Mouse (Mus musculus) adrenal gland, adult 8-10 months (tissue): ENCODE data around the gene Irf9. TPM values are rescaled to one million over a fixed set of nuclear protein-coding genes. Genes with fewer than 3 reads are reported as not detected.
A peak's percentile ranks its signal among the peaks of the same experiment; 100 is the strongest.

Source experiments
- DNase-seq: peaks from one replicate; pipeline ENCODE4 v3.0.0; 2022
- total RNA-seq, 4 experiments: library from RNA; stranded (reverse); gene quantifications; 2 replicates each; pipeline ENCODE4 v1.2.4; 2022

Irf9 gene
- 10 to 100 TPM; 20.2 to 28.5 (median 27.6) TPM for total RNA-seq

DNA sequence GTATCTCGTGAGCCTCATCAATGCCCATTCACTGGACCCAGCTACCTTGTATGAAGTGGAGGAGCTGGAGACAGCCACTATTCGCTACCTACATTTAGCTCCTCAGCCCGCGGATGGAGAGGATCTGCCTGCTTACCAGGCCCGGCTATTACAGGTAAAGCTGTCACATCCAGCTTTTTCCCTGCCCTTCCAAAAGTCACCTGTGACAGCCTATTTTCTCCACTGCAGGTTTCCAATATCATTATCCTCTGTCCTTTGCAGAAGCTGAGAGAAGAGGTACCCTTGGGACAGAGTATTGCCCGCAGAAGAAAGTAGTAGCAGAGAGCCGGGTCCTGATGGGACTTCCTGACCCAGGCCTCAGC lies at the start of gene Irf9:
Irf9 (plus strand) TSS at position 301 of the 362 bp plus-strand sequence.
- no peak for DNase-seq

DNA sequence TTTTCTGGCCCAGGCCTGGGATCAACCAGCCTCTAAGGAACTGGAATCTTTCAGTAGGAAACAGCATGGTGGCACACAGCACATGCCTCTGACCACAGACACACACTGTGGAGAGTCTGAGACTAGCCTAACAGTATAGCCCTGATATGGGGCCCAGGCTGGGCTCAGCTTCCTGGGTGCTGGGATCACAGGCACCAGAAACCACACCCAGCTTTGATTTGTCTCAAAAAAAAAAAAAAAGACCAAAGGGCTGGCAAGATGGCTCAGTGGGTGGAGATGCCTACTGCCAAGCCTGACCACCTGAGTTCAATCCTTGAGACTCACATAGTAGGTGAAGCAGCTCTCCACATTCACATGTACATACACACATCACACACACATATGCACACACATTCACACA lies 48.7 kb upstream of the Irf9 start:
- DNase-seq = no peak

GRCm38 (mm10) chr14:55555788-55556187 lies 47.6 kb upstream of the Irf9 start:
- no peak for DNase-seq

GRCm38 (mm10) chr14:55557003-55557402 lies 46.4 kb upstream of the Irf9 start:
- DNase-seq = peak; percentile 66

DNA sequence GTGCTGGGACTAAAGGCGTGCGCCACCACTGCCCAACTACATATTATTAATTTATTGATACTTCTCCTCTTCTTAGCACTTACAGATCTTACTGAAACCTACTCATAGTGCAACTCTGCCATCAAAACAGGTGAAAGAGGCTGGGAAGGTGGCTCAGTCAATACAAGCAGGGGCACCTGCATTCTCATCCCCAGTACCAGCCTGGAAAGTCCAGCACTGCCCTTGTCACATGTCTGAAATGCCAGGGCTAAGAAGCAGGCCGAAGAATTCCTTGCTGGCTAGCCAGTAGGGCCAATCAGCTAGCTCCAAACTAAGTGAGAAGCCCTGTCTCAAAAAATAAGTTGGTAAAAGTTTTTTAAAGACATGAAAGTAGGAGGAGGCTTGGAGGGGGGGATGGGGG lies 45.8 kb upstream of the Irf9 start:
- DNase-seq = no peak

- no peak for DNase-seq
These were observed 44.5 kb upstream of the Irf9 start for GRCm38 (mm10) chr14:55558740-55559448.

GRCm38 (mm10) chr14:55559799-55560201 lies 43.6 kb upstream of the Irf9 start, which contains the start of gene Dcaf11:
Dcaf11 (plus strand) TSS chr14:55560006.
- DNase-seq = peak; percentile 93

GRCm38 (mm10) chr14:55560202-55561073 lies 42.9 kb upstream of the Irf9 start, which contains the start of gene A730061H03Rik:
A730061H03Rik (minus strand) TSS chr14:55560406.
- peak; percentile 99 for DNase-seq

DNA sequence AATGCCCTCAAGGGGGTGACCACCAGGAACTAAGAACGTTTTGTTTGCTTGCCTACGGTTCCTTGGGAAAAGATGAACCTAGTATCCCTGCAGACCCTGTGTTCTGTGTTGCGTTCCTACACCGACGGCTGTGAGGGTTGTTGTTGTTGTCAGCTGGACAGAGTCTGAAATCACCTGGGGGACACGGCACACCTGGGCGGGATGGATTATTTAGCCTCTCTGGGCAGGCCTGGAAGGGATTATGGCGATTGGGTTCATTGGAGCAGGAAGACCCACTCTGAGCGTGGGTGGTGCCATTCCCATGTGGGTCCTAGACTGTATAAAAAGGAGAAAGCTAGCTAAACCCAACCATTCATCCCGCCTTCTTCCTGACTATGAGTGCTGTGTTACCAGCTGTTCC lies 41.5 kb upstream of the Irf9 start:
- DNase-seq = no peak

GRCm38 (mm10) chr14:55563249-55563648 lies 40.1 kb upstream of the Irf9 start:
- no peak for DNase-seq

DNA sequence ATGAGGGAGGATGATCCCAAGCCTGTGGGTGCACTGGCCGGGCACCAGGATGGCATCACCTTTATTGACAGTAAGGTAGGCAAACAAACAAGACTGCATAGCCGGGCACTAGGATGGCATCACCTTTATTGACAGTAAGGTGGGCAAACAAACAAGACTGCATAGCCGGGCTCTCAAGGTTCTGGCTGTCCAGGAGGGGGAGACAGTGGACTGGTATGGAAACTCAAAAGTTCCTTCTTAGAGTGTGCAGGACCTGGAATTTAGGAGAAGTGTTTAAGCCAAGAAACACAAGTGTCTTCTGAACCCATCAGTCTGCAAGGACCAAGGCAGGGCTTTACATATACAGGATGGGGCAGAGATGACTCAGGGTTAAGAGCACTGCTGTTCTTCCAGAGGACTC lies 37.6 kb upstream of the Irf9 start:
- DNase-seq = no peak

- DNase-seq = no peak
These were observed 35.9 kb upstream of the Irf9 start for GRCm38 (mm10) chr14:55567496-55567895.

DNA sequence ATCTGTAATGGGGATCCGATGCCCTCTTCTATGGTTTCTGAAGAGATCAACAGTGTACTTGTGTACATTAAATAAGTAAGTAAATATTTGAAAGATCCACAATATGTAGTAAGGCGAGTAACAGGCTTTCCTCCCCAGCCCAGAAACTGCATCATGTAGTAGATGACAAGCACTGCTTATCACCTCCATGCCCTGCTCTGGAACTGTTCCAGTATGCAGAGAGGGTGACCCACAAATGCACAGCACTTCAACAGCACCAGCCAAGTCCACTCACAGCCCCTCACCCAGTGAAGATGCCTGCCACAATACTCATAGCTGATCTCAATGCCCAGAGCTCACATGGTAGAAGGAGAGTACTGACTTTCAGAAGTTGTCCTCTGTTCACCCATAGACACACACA lies 32.8 kb upstream of the Irf9 start:
- no peak for DNase-seq

GRCm38 (mm10) chr14:55571760-55572159 lies 31.6 kb upstream of the Irf9 start:
- DNase-seq = no peak

DNA sequence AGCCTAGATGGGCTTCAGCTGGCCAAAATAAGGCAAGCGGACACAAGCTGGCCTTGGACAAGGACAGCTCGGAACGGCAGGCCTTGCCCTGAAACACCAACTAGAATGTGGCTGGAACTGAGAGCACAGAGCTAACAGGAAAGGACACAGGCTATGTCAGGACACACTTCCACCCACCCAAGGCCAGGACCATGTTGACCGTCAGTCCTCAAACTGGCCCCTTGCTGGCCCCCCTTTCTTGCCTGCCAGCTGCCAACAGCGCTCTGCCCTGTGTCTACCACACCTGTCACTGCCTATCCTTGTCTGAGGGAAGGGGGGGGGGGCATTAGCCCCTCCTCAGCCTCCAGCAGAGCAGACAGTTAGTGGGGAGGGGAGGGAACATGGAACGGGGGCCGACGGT lies 28.1 kb upstream of the Irf9 start, which contains the start of gene Fitm1:
Fitm1 (plus strand) TSS at position 316 of the 400 bp plus-strand sequence.
- no peak for DNase-seq

GRCm38 (mm10) chr14:55575711-55576110 lies 27.7 kb upstream of the Irf9 start:
- no peak for DNase-seq

DNA sequence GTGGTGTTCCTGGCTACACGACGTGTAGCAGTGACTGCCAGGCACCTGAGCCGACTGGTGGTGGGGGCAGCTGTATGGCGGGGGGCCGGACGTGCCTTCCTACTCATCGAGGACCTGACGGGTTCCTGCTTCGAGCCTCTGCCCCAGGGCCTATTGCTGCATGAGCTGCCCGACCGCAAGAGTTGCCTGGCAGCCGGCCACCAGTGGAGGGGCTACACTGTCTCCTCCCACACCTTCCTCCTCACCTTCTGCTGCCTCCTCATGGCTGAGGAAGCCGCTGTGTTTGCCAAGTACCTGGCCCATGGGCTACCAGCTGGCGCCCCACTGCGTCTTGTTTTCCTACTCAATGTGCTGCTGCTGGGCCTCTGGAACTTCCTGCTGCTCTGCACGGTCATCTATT lies 27.0 kb upstream of the Irf9 start:
- DNase-seq = no peak

- peak; percentile 85 for DNase-seq
These were observed 25.3 kb upstream of the Irf9 start, which contains the start of gene Psme1 for GRCm38 (mm10) chr14:55577871-55578667. Psme1 (plus strand) TSS chr14:55578123.

DNA sequence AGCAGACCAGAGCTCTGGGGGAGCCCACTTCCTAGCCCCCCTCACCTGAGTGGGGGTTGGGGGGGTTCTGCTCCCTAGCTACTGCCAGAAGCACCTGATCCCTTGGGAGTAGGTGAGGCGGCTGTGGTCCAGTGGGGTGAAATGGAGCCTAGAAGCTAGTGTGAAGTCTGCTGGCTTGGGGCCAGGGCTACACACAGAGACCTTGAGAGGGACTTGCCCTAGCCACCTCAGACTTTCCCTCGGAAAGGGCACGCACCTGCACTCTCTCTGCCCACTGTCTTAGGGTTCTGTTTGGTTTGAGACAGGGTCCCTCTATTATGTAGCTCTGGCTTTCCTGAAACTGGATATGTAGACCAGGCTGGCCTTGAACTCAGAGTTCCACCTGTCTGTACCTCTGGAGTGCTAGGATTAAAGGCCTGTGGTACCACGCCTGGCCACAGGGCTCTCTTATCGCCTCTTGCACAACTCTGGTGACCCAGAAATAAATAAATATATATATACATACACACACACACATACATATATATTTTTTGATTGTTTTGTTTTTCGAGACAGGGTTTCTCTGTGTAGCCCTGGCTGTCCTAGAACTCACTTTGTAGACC lies 24.6 kb upstream of the Irf9 start:
- DNase-seq = peak; percentile 81

- no peak for DNase-seq
These were observed 23.6 kb upstream of the Irf9 start for GRCm38 (mm10) chr14:55579511-55580496.

- DNase-seq = no peak
These were observed 22.6 kb upstream of the Irf9 start for GRCm38 (mm10) chr14:55580731-55581130.
